Mouse (Mus musculus) adrenal gland, postnatal 25 days (tissue): ENCODE measurements at regions not wholly inside any gene's neighbourhood (a gene's known extent, or its start where the extent isn't known, plus 50 kb on each side); places are given as distances from the start of the nearest gene placed in this dataset.
"Not testable (repeated sequence)": the region's sequence is repeated elsewhere in the genome, so short reads cannot be mapped to it uniquely, and the experiment has no call there.

Experiments
- DNase-seq: peaks from one replicate; pipeline ENCODE4 v3.0.0; 2021; ENCODE audit warnings: mixed read lengths

- DNase-seq: no peak
Observed at GRCm38 (mm10) chr2:10999217-10999618, 172.7 kb upstream of the Prkcq start.

- no peak for DNase-seq
Observed at GRCm38 (mm10) chr2:11005806-11006205, 166.1 kb upstream of the Prkcq start.

GRCm38 (mm10) chr2:11011041-11011962 is 160.6 kb upstream of the Prkcq start:
- DNase-seq: no peak

GRCm38 (mm10) chr2:11012312-11012860 is 159.5 kb upstream of the Prkcq start:
- DNase-seq: no peak

- DNase-seq: no peak
Observed at GRCm38 (mm10) chr2:11013154-11013553, 158.8 kb upstream of the Prkcq start.

GRCm38 (mm10) chr2:11016446-11016845 is 155.5 kb upstream of the Prkcq start:
- no peak for DNase-seq

- DNase-seq: no peak
Observed at GRCm38 (mm10) chr2:11032891-11033290, 139.0 kb upstream of the Prkcq start.

GRCm38 (mm10) chr2:11034178-11034577 is 137.7 kb upstream of the Prkcq start:
- no peak for DNase-seq

- DNase-seq: no peak
Observed at GRCm38 (mm10) chr2:11037343-11037742, 134.6 kb upstream of the Prkcq start.

GRCm38 (mm10) chr2:11038440-11038839 is 133.5 kb upstream of the Prkcq start:
- DNase-seq: no peak

- DNase-seq: no peak
Observed at GRCm38 (mm10) chr2:11040005-11040404, 131.9 kb upstream of the Prkcq start.

GRCm38 (mm10) chr2:11044727-11045274 is 127.1 kb upstream of the Prkcq start:
- DNase-seq: no peak

- DNase-seq: no peak
Observed at GRCm38 (mm10) chr2:11051621-11052020, 120.3 kb upstream of the Prkcq start.

- DNase-seq: peak; percentile 3
Observed at GRCm38 (mm10) chr2:11059731-11060425, 112.0 kb upstream of the Prkcq start.

- DNase-seq: no peak
Observed at GRCm38 (mm10) chr2:11067384-11067783, 104.5 kb upstream of the Prkcq start.

GRCm38 (mm10) chr2:11083536-11083935 is 88.4 kb upstream of the Prkcq start:
- DNase-seq: no peak

GRCm38 (mm10) chr2:11086996-11087395 is 84.9 kb upstream of the Prkcq start:
- DNase-seq: no peak

- not testable (repeated sequence) for DNase-seq
Observed at GRCm38 (mm10) chr2:11099834-11100622, 71.9 kb upstream of the Prkcq start.

GRCm38 (mm10) chr2:11113191-11113590 is 58.7 kb upstream of the Prkcq start:
- no peak for DNase-seq

GRCm38 (mm10) chr2:11118625-11119024 is 53.3 kb upstream of the Prkcq start:
- no peak for DNase-seq

GRCm38 (mm10) chr2:11119301-11119700 is 52.6 kb upstream of the Prkcq start:
- DNase-seq: no peak
